Mouse (Mus musculus): ENCODE measurements around the gene Obscn. TPM values are rescaled to one million over a fixed set of nuclear protein-coding genes. Genes with fewer than 3 reads are reported as not detected.

Obscn gene
- polyA plus RNA-seq, 1 experiment from 2014 or later, result 0.42 TPM

DNA sequence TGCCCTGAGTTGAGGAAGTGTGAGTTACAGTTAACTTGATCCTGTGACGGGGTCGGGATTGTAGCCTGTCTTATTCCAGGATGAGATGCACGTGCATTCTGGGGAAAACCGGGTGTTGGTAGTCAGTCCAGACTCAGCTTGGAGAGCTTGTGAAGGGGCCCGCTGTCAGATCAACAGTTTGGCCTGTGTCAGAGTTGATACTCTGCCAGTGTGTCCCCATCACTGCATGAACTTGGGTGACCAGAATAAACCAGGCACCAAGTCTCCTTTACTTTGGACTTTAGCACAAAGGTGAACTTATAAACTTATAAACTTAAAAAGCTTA is 157.5 kb downstream of the Obscn start:
- Histone ChIP-seq H3K4me1 (peaks cover 43% of the 10 kb centered on the region), H3K9me3 (no peaks in the 10 kb centered on the region), H3K4me2 (replicated peaks) (peak overlapping the region; percentile 98), H3K27me3 (replicated peaks) (no peaks in the 10 kb centered on the region), H3K27ac (no peak overlapping the region), H3K9ac (peak overlapping the region; percentile 90), H3K4me3 (peak overlapping the region; percentile 96), H3K36me3 (peaks cover 20% of the 10 kb centered on the region)
- no peak for ATAC-seq (ENCODE audit: low FRiP score, low read depth)
- WGBS, result 2% methylated on average over 5 of the region's 5 CpGs

DNA sequence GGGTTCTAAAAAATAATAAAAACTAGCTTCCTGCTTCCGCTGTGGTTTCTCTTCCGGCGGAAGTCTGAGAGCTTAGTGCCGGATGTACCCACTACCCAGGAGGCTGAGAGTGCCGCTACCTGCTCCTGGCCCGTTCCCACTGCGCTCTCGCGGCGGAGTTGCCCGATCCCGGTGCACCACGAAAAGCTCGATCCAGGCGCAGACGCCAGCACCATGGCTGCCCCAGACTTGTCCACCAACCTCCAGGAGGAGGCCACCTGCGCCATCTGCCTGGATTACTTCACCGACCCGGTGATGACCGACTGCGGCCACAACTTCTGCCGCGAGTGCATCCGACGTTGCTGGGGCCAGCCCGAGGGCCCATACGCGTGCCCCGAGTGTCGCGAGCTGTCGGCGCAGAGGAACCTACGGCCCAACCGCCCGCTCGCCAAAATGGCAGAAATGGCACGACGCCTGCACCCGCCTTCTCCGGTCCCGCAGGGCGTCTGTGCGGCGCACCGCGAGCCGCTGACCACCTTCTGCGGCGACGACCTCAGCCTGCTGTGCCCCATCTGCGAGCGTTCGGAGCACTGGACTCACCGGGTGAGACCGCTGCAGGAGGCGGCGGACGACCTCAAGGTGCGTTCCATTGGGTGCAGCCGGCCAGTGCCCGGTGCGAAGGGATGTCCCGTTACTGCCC is 158.0 kb downstream of the Obscn start, which contains the start of gene Trim11:
Gene Trim11, plus strand, starts transcription at position 67 of the 679 bp plus-strand sequence.
- peak within 1 kb of the TSS; percentile 96 for H3K4me3 ChIP-seq

DNA sequence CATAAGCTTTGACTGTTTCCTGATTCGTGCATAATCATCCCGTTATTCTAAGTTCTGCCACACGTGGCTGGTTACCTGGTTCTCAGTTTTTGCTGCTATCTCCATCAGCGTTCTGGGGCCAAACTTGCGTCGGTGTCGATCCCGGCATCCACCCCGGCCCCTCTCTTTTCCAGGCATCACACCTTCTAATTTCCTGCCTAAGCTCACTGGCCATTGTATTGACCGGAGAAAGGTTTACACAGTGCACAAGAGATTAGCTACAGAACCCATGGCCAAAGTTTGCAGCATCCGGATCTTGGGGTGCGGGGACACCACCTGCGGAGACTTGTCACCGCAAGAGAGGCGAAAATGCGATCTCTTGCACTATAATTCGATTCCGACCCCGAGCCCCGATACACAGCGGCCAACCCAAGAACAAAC is 158.6 kb downstream of the Obscn start:
- peak overlapping the region; percentile 98 for H3K4me2 ChIP-seq (replicated peaks)
- H3K27ac ChIP-seq, result peak overlapping the region; percentile 51; the same call in 1 of the 2 replicates
- under 1% methylated on average over 21 of the region's 21 CpGs for WGBS
- H3K27me3 ChIP-seq (replicated peaks), result no peaks in the 10 kb centered on the region
- peak overlapping the region; percentile 90 for H3K9ac ChIP-seq
- peaks cover 16% of the 10 kb centered on the region for H3K36me3 ChIP-seq
- H3K4me1 ChIP-seq, result peaks cover 43% of the 10 kb centered on the region
- peak; percentile 7; the same call in 1 of the 2 replicates for ATAC-seq (ENCODE audit: low FRiP score, low read depth)
- peak overlapping the region; percentile 96 for H3K4me3 ChIP-seq
- H3K9me3 ChIP-seq, result no peaks in the 10 kb centered on the region

More for the DNA sequence above, 158.0 kb downstream of the Obscn start, which contains the start of gene Trim11:
- H3K9ac ChIP-seq, result peak within 1 kb of the TSS; percentile 90
- H3K27me3 ChIP-seq (replicated peaks), result no peaks in the 10 kb centered on the region
- under 1% methylated on average over 64 of the region's 64 CpGs for WGBS
- H3K27ac ChIP-seq, result peak within 1 kb of the TSS; percentile 51; the same call in 1 of the 2 replicates
- peak; percentile 83 for ATAC-seq (ENCODE audit: low FRiP score, low read depth)
- peaks cover 19% of the 10 kb centered on the region for H3K36me3 ChIP-seq
- no peaks in the 10 kb centered on the region for H3K9me3 ChIP-seq
- H3K4me1 ChIP-seq, result peaks cover 43% of the 10 kb centered on the region
- H3K4me2 ChIP-seq (replicated peaks), result peak within 1 kb of the TSS; percentile 98

DNA sequence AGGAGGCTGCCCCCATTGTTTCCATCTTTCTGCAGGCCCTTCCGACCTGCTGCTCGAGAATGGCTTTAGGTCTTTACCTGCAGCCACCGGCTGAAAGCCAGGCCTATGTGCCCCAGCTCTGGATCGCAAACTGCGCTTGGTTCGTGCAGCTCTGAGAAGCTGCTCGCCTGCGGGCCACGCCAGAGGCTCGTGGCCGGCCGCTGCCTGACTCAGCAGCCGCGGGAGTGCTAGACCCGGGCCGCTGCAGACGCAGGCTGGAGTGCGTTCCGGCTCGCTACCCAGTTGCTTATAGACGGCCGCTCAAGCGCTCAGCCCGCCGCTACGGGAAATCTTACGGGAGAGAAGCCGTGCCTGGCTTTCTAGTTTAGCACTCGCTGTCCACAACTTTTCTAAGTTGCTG is 159.1 kb downstream of the Obscn start:
- no peaks in the 10 kb centered on the region for H3K27me3 ChIP-seq (replicated peaks)
- H3K4me3 ChIP-seq, result peak overlapping the region; percentile 96
- H3K4me1 ChIP-seq, result peaks cover 43% of the 10 kb centered on the region
- no peaks in the 10 kb centered on the region for H3K9me3 ChIP-seq
- peaks cover 11% of the 10 kb centered on the region for H3K36me3 ChIP-seq
- peak overlapping the region; percentile 90 for H3K9ac ChIP-seq
- H3K27ac ChIP-seq, result peak overlapping the region; percentile 51; the same call in 1 of the 2 replicates
- H3K4me2 ChIP-seq (replicated peaks), result peak overlapping the region; percentile 98
- ATAC-seq (ENCODE audit: low FRiP score, low read depth), result no peak
- WGBS, result under 1% methylated on average over 29 of the region's 29 CpGs

DNA sequence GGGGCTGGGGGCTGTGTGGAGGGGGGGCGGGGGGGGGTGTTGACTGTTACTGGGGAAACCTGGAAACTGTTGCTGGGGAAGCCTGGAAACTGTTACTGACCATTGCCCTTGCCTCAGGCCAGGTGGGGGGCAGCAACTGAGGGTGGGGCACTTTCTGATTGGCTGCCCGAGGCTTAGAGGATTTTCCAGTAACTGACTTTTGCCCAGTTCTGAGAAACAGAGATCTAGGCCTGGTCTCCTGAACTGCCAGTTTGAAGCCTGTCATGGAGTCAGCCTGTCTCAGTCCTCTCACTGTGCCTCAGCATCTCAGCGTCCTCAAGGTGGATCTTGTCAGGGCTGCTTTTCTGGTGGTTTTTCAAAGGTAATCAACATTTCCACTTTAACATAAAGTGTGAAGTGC is 161.8 kb downstream of the Obscn start:
- peaks cover 30% of the 10 kb centered on the region; the same call in 1 of the 2 replicates for H3K36me3 ChIP-seq
- no peak for ATAC-seq (ENCODE audit: low FRiP score, low read depth)
- H3K27ac ChIP-seq, result no peak overlapping the region
- H3K4me2 ChIP-seq (replicated peaks), result no peak overlapping the region
- H3K9ac ChIP-seq, result no peak overlapping the region
- no peaks in the 10 kb centered on the region for H3K9me3 ChIP-seq
- 87% methylated on average over 3 of the region's 3 CpGs for WGBS
- H3K4me3 ChIP-seq, result no peak overlapping the region
- H3K27me3 ChIP-seq (replicated peaks), result no peaks in the 10 kb centered on the region
- H3K4me1 ChIP-seq, result peaks cover 22% of the 10 kb centered on the region

DNA sequence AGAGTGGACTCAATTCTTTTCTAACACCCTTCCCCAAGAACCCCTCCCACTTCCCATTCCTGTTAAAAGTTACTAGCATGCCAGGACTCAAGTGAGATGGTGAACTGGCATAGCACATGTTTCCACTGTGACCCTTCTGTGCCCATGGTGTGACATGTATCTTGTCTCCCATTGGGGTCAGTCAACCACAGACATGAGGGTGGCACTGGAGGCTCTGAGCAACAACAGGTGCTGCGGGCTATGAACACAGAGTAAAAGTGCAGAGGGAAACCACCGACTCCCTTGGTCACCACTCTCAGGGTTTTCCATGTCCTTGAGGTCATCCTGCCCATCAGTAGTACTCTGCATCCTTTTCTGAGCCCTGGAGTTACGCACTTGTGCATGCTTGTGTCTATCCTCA is 164.4 kb downstream of the Obscn start:
- Histone ChIP-seq H3K36me3 (peaks cover 38% of the 10 kb centered on the region; the same call in 1 of the 2 replicates), H3K9me3 (no peaks in the 10 kb centered on the region), H3K27me3 (replicated peaks) (no peaks in the 10 kb centered on the region), H3K9ac (no peak overlapping the region), H3K4me1 (peaks cover 5% of the 10 kb centered on the region; the same call in 1 of the 2 replicates), H3K4me2 (replicated peaks) (no peak overlapping the region), H3K4me3 (no peak overlapping the region), H3K27ac (no peak overlapping the region)
- 95% methylated on average over 3 of the region's 3 CpGs for WGBS
- ATAC-seq (ENCODE audit: low FRiP score, low read depth), result no peak

DNA sequence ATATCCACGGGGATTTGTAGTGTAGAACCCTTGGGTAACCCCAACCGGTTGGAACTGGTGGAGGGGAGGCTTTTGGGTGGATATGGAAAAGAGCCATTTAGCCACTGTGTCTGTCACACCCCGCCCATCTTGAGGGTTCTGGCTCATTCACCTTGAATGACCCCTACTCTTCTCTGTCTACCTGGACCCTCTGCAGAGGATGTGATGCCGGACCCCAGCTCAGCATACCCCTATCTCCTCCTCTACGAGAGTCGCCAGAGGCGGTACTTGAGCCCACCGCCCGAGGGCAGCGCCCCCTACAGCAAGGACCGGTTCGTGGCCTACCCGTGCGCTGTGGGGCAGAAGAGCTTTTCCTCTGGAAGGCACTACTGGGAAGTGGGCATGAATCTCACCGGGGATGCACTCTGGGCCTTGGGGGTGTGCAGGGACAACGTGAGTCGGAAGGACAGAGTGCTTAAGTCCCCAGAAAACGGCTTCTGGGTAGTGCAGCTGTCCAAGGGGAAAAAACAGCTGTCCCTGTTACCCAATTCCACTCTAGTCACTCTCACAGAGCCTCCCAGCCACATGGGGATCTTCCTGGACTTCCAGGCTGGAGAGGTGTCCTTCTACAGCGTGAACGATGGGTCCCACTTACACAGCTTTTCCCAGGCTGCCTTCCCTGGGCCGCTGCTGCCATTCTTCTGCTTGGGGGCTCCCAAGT is 165.2 kb downstream of the Obscn start:
- WGBS, result 92% methylated on average over 21 of the region's 21 CpGs
- no peaks in the 10 kb centered on the region for H3K27me3 ChIP-seq (replicated peaks)
- H3K9me3 ChIP-seq, result no peaks in the 10 kb centered on the region
- no peak overlapping the region for H3K4me2 ChIP-seq (replicated peaks)
- H3K4me3 ChIP-seq, result no peak overlapping the region
- H3K9ac ChIP-seq, result no peak overlapping the region
- peaks cover 38% of the 10 kb centered on the region; the same call in 1 of the 2 replicates for H3K36me3 ChIP-seq
- ATAC-seq (ENCODE audit: low FRiP score, low read depth), result no peak
- H3K27ac ChIP-seq, result no peak overlapping the region
- peaks cover 3% of the 10 kb centered on the region; the same call in 1 of the 2 replicates for H3K4me1 ChIP-seq

DNA sequence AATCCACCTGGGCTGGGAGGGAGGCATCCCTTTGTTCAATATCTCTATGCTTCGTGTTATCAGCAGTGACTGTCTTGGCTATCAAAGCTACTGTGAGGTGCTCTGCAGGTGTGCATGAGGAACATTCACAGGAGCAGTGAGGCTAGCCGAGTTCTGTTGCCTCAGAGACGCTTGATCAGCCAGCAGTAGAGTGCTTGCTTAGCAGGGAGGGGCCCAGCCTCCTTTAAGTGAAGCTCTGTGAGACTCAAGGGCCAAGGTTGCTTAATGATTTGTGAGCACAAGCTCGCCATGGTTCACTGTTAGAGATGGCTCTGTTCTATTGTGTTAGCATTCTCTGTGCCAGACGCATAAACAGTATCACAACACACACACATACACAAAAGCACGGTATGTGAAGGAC is 166.5 kb downstream of the Obscn start:
- 83% methylated on average over 6 of the region's 6 CpGs for WGBS
- Histone ChIP-seq H3K4me1 (peaks cover 8% of the 10 kb centered on the region; the same call in 1 of the 2 replicates), H3K9me3 (no peaks in the 10 kb centered on the region), H3K36me3 (peaks cover 36% of the 10 kb centered on the region; the same call in 1 of the 2 replicates), H3K27me3 (replicated peaks) (no peaks in the 10 kb centered on the region), H3K9ac (no peak overlapping the region), H3K4me2 (replicated peaks) (no peak overlapping the region), H3K27ac (no peak overlapping the region), H3K4me3 (no peak overlapping the region)
- ATAC-seq (ENCODE audit: low FRiP score, low read depth), result no peak

DNA sequence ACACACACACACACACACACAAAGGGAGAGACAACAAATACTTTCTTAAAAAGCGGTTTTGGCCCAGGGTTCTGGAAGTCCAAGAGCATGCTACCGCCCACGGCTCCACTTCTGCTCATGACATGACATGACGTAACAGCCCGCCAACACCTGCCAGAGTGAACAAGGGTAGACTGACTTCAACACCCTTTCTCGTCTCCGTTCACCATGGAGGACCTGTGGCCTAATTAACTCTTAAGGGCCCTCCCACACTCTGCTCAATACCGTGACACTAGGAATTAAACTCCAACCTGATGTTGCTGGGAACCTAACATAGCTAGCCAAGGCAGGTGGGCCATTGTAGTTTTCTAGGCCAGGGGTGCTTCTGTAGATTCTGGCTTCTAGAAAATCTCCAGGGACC is 167.2 kb downstream of the Obscn start:
- Histone ChIP-seq H3K27ac (no peak overlapping the region), H3K4me1 (peaks cover 9% of the 10 kb centered on the region; the same call in 1 of the 2 replicates), H3K4me3 (no peak overlapping the region), H3K36me3 (peaks cover 31% of the 10 kb centered on the region; the same call in 1 of the 2 replicates), H3K27me3 (replicated peaks) (no peaks in the 10 kb centered on the region), H3K9ac (no peak overlapping the region), H3K4me2 (replicated peaks) (no peak overlapping the region), H3K9me3 (no peaks in the 10 kb centered on the region)
- no peak for ATAC-seq (ENCODE audit: low FRiP score, low read depth)
- WGBS, result 90% methylated on average over 8 of the region's 8 CpGs

DNA sequence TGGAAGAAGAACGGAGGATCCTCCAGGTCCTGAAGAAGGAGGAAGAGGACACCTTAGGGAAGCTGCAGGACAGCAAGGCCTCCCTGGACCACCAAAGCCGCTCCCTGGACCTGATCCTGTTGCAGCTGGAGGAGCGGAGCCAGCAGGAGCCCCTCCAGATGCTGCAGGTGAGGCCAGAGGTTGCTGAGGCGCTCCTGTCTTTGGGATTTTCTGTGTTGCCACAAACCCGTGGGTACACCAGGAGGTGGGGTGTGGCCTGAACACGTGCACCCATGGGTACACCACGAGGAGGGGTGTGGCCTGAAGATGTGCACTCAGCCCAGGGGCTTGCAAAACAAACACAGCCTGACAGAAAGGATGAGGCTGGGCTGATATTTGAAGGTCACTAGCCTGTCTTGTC is 167.7 kb downstream of the Obscn start:
- 87% methylated on average over 7 of the region's 7 CpGs for WGBS
- no peak for ATAC-seq (ENCODE audit: low FRiP score, low read depth)
- Histone ChIP-seq H3K4me2 (replicated peaks) (no peak overlapping the region), H3K4me1 (peaks cover 12% of the 10 kb centered on the region; the same call in 1 of the 2 replicates), H3K36me3 (peaks cover 31% of the 10 kb centered on the region; the same call in 1 of the 2 replicates), H3K27ac (no peak overlapping the region), H3K4me3 (no peak overlapping the region), H3K9me3 (no peaks in the 10 kb centered on the region), H3K27me3 (replicated peaks) (no peaks in the 10 kb centered on the region), H3K9ac (no peak overlapping the region)

DNA sequence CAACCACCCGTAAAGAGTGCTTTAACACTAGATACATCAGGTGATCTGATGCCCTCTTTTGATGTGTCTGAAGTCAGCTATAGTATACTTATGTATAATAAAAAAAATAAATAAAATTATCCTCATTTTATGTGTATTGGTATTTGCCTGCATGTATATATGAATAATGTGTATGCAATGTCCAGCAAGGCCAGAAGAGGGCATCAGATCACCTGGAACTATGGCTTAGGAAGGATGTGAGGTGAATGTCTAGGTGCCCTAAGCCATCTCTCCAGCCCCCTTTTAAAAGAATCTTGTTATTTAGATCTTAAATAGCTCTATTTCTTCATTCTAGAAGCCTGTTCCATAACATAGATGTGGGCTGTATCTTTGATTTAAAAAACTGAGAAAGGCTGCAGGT is 168.9 kb downstream of the Obscn start:
- WGBS, result 89% methylated on average over 1 of the region's 1 CpGs

More for the DNA sequence above, 168.9 kb downstream of the Obscn start:
- no peak overlapping the region for H3K4me2 ChIP-seq (replicated peaks)
- H3K36me3 ChIP-seq, result peaks cover 31% of the 10 kb centered on the region; the same call in 1 of the 2 replicates
- no peak for ATAC-seq (ENCODE audit: low FRiP score, low read depth)
- H3K9me3 ChIP-seq, result no peaks in the 10 kb centered on the region
- H3K9ac ChIP-seq, result no peak overlapping the region
- no peaks in the 10 kb centered on the region for H3K27me3 ChIP-seq (replicated peaks)
- H3K27ac ChIP-seq, result no peak overlapping the region
- H3K4me3 ChIP-seq, result no peak overlapping the region
- peaks cover 14% of the 10 kb centered on the region; the same call in 1 of the 2 replicates for H3K4me1 ChIP-seq

All from neural tube, embryonic 12.5 days (tissue).